Mouse (Mus musculus) liver, embryonic 11.5 days (tissue): ENCODE results near the gene Ciapin1. TPM values are rescaled to one million over a fixed set of nuclear protein-coding genes. Genes with fewer than 3 reads are reported as not detected.

ENCODE experiments used
- ATAC-seq: fragments of 200-750 bp; cut with Nextera tagmentation; replicated peaks from 2 replicates; pipeline ENCODE4 v1.8.0; 2017; ENCODE audit warnings: moderate number of reproducible peaks, mild to moderate bottlenecking, moderate TSS enrichment, moderate library complexity; ENCODE audit not compliant: low FRiP score
- DNase-seq: peaks from one replicate; pipeline ENCODE4 v3.0.0-alpha.2; 2017; ENCODE audit warnings: low spot score
- H3K27ac ChIP-seq: fragments of 300-500 bp; sonication (generic); 2 replicates; pipeline ENCODE4 v1.5.1; 2014; ENCODE audit warnings: mild to moderate bottlenecking, low read depth, low read length, control low read depth
- H3K27me3 ChIP-seq: fragments of 300-500 bp; sonication (generic); replicated peaks from 2 replicates; pipeline ENCODE4 v1.6.1; 2014; ENCODE audit warnings: low read length, mixed read lengths; ENCODE audit not compliant: control insufficient read depth, insufficient read depth
- H3K36me3 ChIP-seq: fragments of 300-500 bp; sonication (generic); 2 replicates; pipeline ENCODE4 v1.6.1; 2014; ENCODE audit warnings: mild to moderate bottlenecking, low read length, moderate library complexity, mixed read lengths; ENCODE audit not compliant: control insufficient read depth, insufficient read depth
- H3K4me1 ChIP-seq: fragments of 300-500 bp; sonication (generic); replicated peaks from 2 replicates; pipeline ENCODE4 v1.6.1; 2014; ENCODE audit warnings: low read length, mixed read lengths; ENCODE audit not compliant: control insufficient read depth, insufficient read depth
- H3K4me2 ChIP-seq: fragments of 300-500 bp; sonication (generic); 2 replicates; pipeline ENCODE4 v1.6.1; 2014; ENCODE audit warnings: mild to moderate bottlenecking, control low read depth, moderate library complexity
- H3K4me3 ChIP-seq: fragments of 300-500 bp; sonication (generic); 2 replicates; pipeline ENCODE4 v1.5.1; 2014; ENCODE audit warnings: low read depth, low read length, control low read depth
- H3K9ac ChIP-seq: fragments of 300-500 bp; sonication (generic); 2 replicates; pipeline ENCODE4 v1.6.1; 2014; ENCODE audit warnings: low read depth, low read length, control low read depth
- H3K9me3 ChIP-seq: fragments of 300-500 bp; sonication (generic); 2 replicates; pipeline ENCODE4 v1.6.1; 2016; ENCODE audit warnings: low read length, inconsistent platforms, mixed read lengths; ENCODE audit not compliant: control insufficient read depth
- WGBS: fragments of 180-500 bp; shearing (Covaris S2); extraction: QIAGEN DNeasy Blood & Tissue Kit; methylation state at CpG from one replicate; pipeline ENCODE4 v1.1.7; 2014; 5-methylcytosine and 5-hydroxymethylcytosine counted together
- polyA plus RNA-seq: library from polyadenylated mRNA; unstranded; fragments of >200 nt; fragmentation: Nextera tagmentation; extraction: Ambion mirVana; gene quantifications from 2 replicates; pipeline ENCODE4 v1.2.1, GENCODE M21; 2014

The Ciapin1 gene
- polyA plus RNA-seq, 1 experiment from 2014 or later: 94.8 TPM

- Histone ChIP-seq H3K27me3 (no peaks in the 10 kb centered on the region), H3K4me2 (peak overlapping the region; percentile 32), H3K4me1 (peaks cover 34% of the 10 kb centered on the region), H3K9ac (no peak overlapping the region), H3K9me3 (no peaks in the 10 kb centered on the region), H3K27ac (no peak overlapping the region), H3K4me3 (no peak overlapping the region), H3K36me3 (no peaks in the 10 kb centered on the region)
- ATAC-seq (peak; percentile 13; the same call in 1 of the 2 replicates), DNase-seq (no peak)
- WGBS: 46% methylated on average over 7 of the region's 7 CpGs
These were observed 56.9 kb downstream of the Ciapin1 start for GRCm38 (mm10) chr8:94781155-94781837.

- Histone ChIP-seq H3K9me3 (no peaks in the 10 kb centered on the region), H3K4me1 (peaks cover 32% of the 10 kb centered on the region), H3K9ac (no peak overlapping the region), H3K36me3 (no peaks in the 10 kb centered on the region), H3K4me2 (no peak overlapping the region), H3K4me3 (no peak overlapping the region), H3K27me3 (no peaks in the 10 kb centered on the region), H3K27ac (no peak overlapping the region)
- ATAC-seq: peak; percentile 48; the same call in 1 of the 2 replicates
- WGBS: 60% methylated on average over 21 of the region's 21 CpGs
- DNase-seq: no peak
These were observed 57.5 kb downstream of the Ciapin1 start for GRCm38 (mm10) chr8:94780491-94781154.

GRCm38 (mm10) chr8:94779534-94780294, 58.4 kb downstream of the Ciapin1 start:
- H3K4me3 ChIP-seq: no peak overlapping the region
- H3K9ac ChIP-seq: no peak overlapping the region
- H3K9me3 ChIP-seq: no peaks in the 10 kb centered on the region
- peaks cover 32% of the 10 kb centered on the region for H3K4me1 ChIP-seq
- no peak for ATAC-seq
- 83% methylated on average over 16 of the region's 16 CpGs for WGBS
- DNase-seq: no peak
- no peak overlapping the region for H3K27ac ChIP-seq
- H3K27me3 ChIP-seq: peaks cover 6% of the 10 kb centered on the region
- H3K36me3 ChIP-seq: no peaks in the 10 kb centered on the region
- no peak overlapping the region for H3K4me2 ChIP-seq

GRCm38 (mm10) chr8:94778895-94779533, 59.1 kb downstream of the Ciapin1 start:
- H3K9ac ChIP-seq: no peak overlapping the region
- H3K27ac ChIP-seq: no peak overlapping the region
- no peaks in the 10 kb centered on the region for H3K9me3 ChIP-seq
- no peak for ATAC-seq
- no peak overlapping the region for H3K4me2 ChIP-seq
- no peak for DNase-seq
- peaks cover 11% of the 10 kb centered on the region for H3K27me3 ChIP-seq
- no peak overlapping the region for H3K4me3 ChIP-seq
- H3K4me1 ChIP-seq: peaks cover 32% of the 10 kb centered on the region
- H3K36me3 ChIP-seq: no peaks in the 10 kb centered on the region
- WGBS: 58% methylated on average over 10 of the region's 10 CpGs

- Histone ChIP-seq H3K27ac (peak overlapping the region; percentile 57), H3K4me1 (peaks cover 32% of the 10 kb centered on the region), H3K9ac (no peak overlapping the region), H3K4me2 (no peak overlapping the region), H3K4me3 (no peak overlapping the region), H3K36me3 (no peaks in the 10 kb centered on the region), H3K27me3 (peaks cover 17% of the 10 kb centered on the region), H3K9me3 (no peaks in the 10 kb centered on the region)
- peak; percentile 35; the same call in 1 of the 2 replicates for ATAC-seq
- DNase-seq: no peak
- 29% methylated on average over 5 of the region's 5 CpGs for WGBS
These were observed 59.7 kb downstream of the Ciapin1 start for GRCm38 (mm10) chr8:94778473-94778872.

- Histone ChIP-seq H3K4me2 (no peak overlapping the region), H3K27ac (peak overlapping the region; percentile 57), H3K4me1 (peaks cover 32% of the 10 kb centered on the region), H3K36me3 (no peaks in the 10 kb centered on the region), H3K27me3 (peaks cover 21% of the 10 kb centered on the region), H3K9me3 (no peaks in the 10 kb centered on the region), H3K4me3 (no peak overlapping the region), H3K9ac (no peak overlapping the region)
- 37% methylated on average over 10 of the region's 10 CpGs for WGBS
- DNase-seq (no peak), ATAC-seq (no peak)
These were observed 60.1 kb downstream of the Ciapin1 start for GRCm38 (mm10) chr8:94778036-94778435.

- H3K9ac ChIP-seq: no peak overlapping the region
These were observed 61.8 kb downstream of the Ciapin1 start for GRCm38 (mm10) chr8:94776346-94776745.

GRCm38 (mm10) chr8:94774601-94775000, 63.6 kb downstream of the Ciapin1 start:
- 83% methylated on average over 1 of the region's 1 CpGs for WGBS
- Histone ChIP-seq H3K9ac (no peak overlapping the region), H3K4me1 (peaks cover 22% of the 10 kb centered on the region), H3K4me2 (no peak overlapping the region), H3K27ac (no peak overlapping the region), H3K9me3 (no peaks in the 10 kb centered on the region), H3K36me3 (no peaks in the 10 kb centered on the region), H3K4me3 (no peak overlapping the region), H3K27me3 (peaks cover 53% of the 10 kb centered on the region)
- DNase-seq (no peak), ATAC-seq (no peak)

More at GRCm38 (mm10) chr8:94776346-94776745, 61.8 kb downstream of the Ciapin1 start:
- no peak overlapping the region for H3K27ac ChIP-seq
- DNase-seq (no peak), ATAC-seq (no peak)
- peaks cover 38% of the 10 kb centered on the region for H3K27me3 ChIP-seq
- H3K4me2 ChIP-seq: no peak overlapping the region
- peaks cover 36% of the 10 kb centered on the region for H3K4me1 ChIP-seq
- 73% methylated on average over 2 of the region's 2 CpGs for WGBS
- H3K9me3 ChIP-seq: no peaks in the 10 kb centered on the region
- H3K4me3 ChIP-seq: no peak overlapping the region
- H3K36me3 ChIP-seq: no peaks in the 10 kb centered on the region
